ENCODE assay signal across 25 mouse cellular contexts in genomic region chr4:66877609-66878008, GRCm38 (mm10).
"Had no signal": no experiment of that assay in that cellular context is flagged by ENCODE, and none has a peak within 500 bp of the region (broad histone marks: within the 10 kb centered on the region; RNA-seq: fewer than 3 reads in every experiment).

No protein-coding gene starts in this region.

- H3K4me1 ChIP-seq: heart, embryonic 13.5 days; heart, embryonic 15.5 days; hindbrain, embryonic 13.5 days; hindbrain, embryonic 15.5 days; limb, embryonic 10.5 days; liver, embryonic 13.5 days had no signal

- H3K27me3 ChIP-seq: heart, embryonic 13.5 days; heart, embryonic 15.5 days; hindbrain, embryonic 13.5 days; hindbrain, embryonic 15.5 days; limb, embryonic 12.5 days; liver, embryonic 13.5 days had no signal

- H3K9ac ChIP-seq: heart, embryonic 13.5 days; heart, embryonic 15.5 days; hindbrain, embryonic 13.5 days; hindbrain, embryonic 15.5 days; limb, embryonic 12.5 days; liver, embryonic 13.5 days had no signal

- H3K36me3 ChIP-seq: heart, embryonic 13.5 days; heart, embryonic 15.5 days; hindbrain, embryonic 13.5 days; hindbrain, embryonic 15.5 days; limb, embryonic 10.5 days; limb, embryonic 12.5 days; liver, embryonic 13.5 days had no signal

- H3K27ac ChIP-seq: heart, adult 2 months; heart, embryonic 13.5 days; heart, embryonic 15.5 days; hindbrain, embryonic 13.5 days; hindbrain, embryonic 15.5 days; hindbrain, postnatal 0 days; layer of hippocampus, adult 2 months; left cerebral cortex, adult 2 months; limb, embryonic 10.5 days; limb, embryonic 12.5 days; liver, embryonic 13.5 days had no signal

- ATAC-seq: hindbrain, postnatal 0 days; intestine, embryonic 16.5 days had no signal

- H3K4me2 ChIP-seq: heart, embryonic 11.5 days; heart, embryonic 13.5 days; heart, embryonic 15.5 days; hindbrain, embryonic 13.5 days; hindbrain, embryonic 15.5 days; limb, embryonic 12.5 days; liver, embryonic 11.5 days; liver, embryonic 13.5 days had no signal

- H3K4me3 ChIP-seq: heart, adult 2 months; heart, embryonic 13.5 days; heart, embryonic 15.5 days; hindbrain, embryonic 13.5 days; hindbrain, embryonic 15.5 days; layer of hippocampus, adult 2 months; left cerebral cortex, adult 2 months; limb, embryonic 10.5 days; limb, embryonic 12.5 days; liver, embryonic 13.5 days had no signal

- H3K9me3 ChIP-seq: heart, embryonic 13.5 days; heart, embryonic 15.5 days; hindbrain, embryonic 13.5 days; hindbrain, embryonic 15.5 days; limb, embryonic 10.5 days; limb, embryonic 12.5 days; liver, embryonic 13.5 days had no signal

- DNase-seq: gastrocnemius, postnatal 14 days; gastrocnemius, postnatal 36 days; heart, adult 11 months; heart, adult 2 months; heart, postnatal 14 days; heart, postnatal 36 days; kidney, adult 18-20 months; kidney, adult 8-10 months; kidney, postnatal 10 days; kidney, postnatal 25 days; kidney, postnatal 4 days; liver; liver, embryonic 13.5 days had no signal
